24 mouse cellular contexts compared by ENCODE assay signal in the genomic region with DNA sequence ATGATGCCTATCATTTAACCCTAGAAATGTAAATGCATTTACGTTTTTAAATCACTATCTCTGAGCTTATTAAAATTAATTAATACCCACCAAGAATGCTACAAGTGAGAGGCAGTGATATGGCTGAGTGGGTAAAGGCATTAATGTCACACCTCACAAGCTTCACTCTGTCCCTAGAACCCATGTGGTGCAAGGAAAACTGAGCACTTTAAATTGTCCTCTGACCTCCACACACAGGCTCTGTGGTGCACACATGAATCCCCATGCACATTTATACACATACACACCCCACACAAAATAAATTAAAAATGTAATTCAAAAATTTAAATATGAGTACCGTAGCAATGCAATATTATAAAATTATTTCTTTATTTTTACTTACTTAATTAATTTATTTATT.
"Had no signal": no experiment of that assay in that cellular context is flagged by ENCODE, and none has a peak within 500 bp of the region (broad histone marks: within the 10 kb centered on the region; RNA-seq: fewer than 3 reads in every experiment).

No protein-coding gene starts in this region.

- DNase-seq: gastrocnemius, adult 2 months; gastrocnemius, postnatal 10 days; gastrocnemius, postnatal 25 days; heart, adult 18-20 months; heart, postnatal 10 days; heart, postnatal 4 days; kidney, adult 18-20 months; kidney, adult 8-10 months; kidney, postnatal 10 days; kidney, postnatal 25 days; kidney, postnatal 4 days; liver had no signal

- H3K4me3 ChIP-seq: gastrocnemius, adult 2 months; heart, embryonic 10.5 days; heart, embryonic 12.5 days; hindbrain, embryonic 10.5 days; hindbrain, embryonic 12.5 days; intestine, embryonic 15.5 days; layer of hippocampus, adult 2 months; left cerebral cortex, adult 2 months; limb, embryonic 10.5 days; limb, embryonic 12.5 days had no signal

- H3K27me3 ChIP-seq: heart, embryonic 12.5 days; hindbrain, embryonic 12.5 days; intestine, embryonic 15.5 days; limb, embryonic 12.5 days had no signal

- ATAC-seq: inflammation-experienced regulatory T-cells, adult 6 months; intestine, embryonic 15.5 days; intestine, postnatal 0 days had no signal

- H3K36me3 ChIP-seq: heart, embryonic 10.5 days; heart, embryonic 12.5 days; hindbrain, embryonic 10.5 days; hindbrain, embryonic 12.5 days; intestine, embryonic 15.5 days; limb, embryonic 10.5 days; limb, embryonic 12.5 days had no signal

- H3K4me2 ChIP-seq: heart, embryonic 12.5 days; hindbrain, embryonic 12.5 days; hindbrain, embryonic 14.5 days; intestine, embryonic 15.5 days; limb, embryonic 12.5 days had no signal

- H3K9me3 ChIP-seq: heart, embryonic 10.5 days; heart, embryonic 12.5 days; hindbrain, embryonic 10.5 days; hindbrain, embryonic 12.5 days; intestine, embryonic 15.5 days; limb, embryonic 10.5 days; limb, embryonic 12.5 days had no signal

- H3K4me1 ChIP-seq: intestine, embryonic 15.5 days; limb, embryonic 12.5 days had no signal

- H3K27ac ChIP-seq: gastrocnemius, adult 2 months; heart, embryonic 10.5 days; hindbrain, embryonic 12.5 days; hindbrain, embryonic 14.5 days; intestine, embryonic 15.5 days; layer of hippocampus, adult 2 months; left cerebral cortex, adult 2 months; limb, embryonic 10.5 days; limb, embryonic 12.5 days had no signal

- H3K9ac ChIP-seq: heart, embryonic 12.5 days; hindbrain, embryonic 12.5 days; hindbrain, embryonic 14.5 days; intestine, embryonic 15.5 days; limb, embryonic 12.5 days had no signal
